Mouse (Mus musculus) ovary, adult 18-20 months (tissue): Measurements from ENCODE around the gene Mobp.
"Not testable (repeated sequence)": the region's sequence is repeated elsewhere in the genome, so short reads cannot be mapped to it uniquely, and the experiment has no call there.

Experiments
- DNase-seq: peaks from one replicate; pipeline ENCODE4 v3.0.0; 2022; ENCODE audit warnings: low spot score, mixed read lengths

The Mobp gene

GRCm38 (mm10) chr9:120149222-120149828 is at the start of gene Mobp:
Gene Mobp, plus strand, starts transcription at chr9:120149707.
- DNase-seq, result no peak

GRCm38 (mm10) chr9:120101165-120101564 is 48.3 kb upstream of the Mobp start:
- no peak for DNase-seq

GRCm38 (mm10) chr9:120108953-120109352 is 40.6 kb upstream of the Mobp start:
- DNase-seq, result not testable (repeated sequence)

- DNase-seq, result peak; percentile 91
These were observed 39.1 kb upstream of the Mobp start, which contains the start of gene Slc25a38 for GRCm38 (mm10) chr9:120110211-120111018. Gene Slc25a38, plus strand, starts transcription at chr9:120110374.

GRCm38 (mm10) chr9:120111156-120111945 is 38.2 kb upstream of the Mobp start:
- no peak for DNase-seq

GRCm38 (mm10) chr9:120112472-120112871 is 37.0 kb upstream of the Mobp start:
- no peak for DNase-seq

DNA sequence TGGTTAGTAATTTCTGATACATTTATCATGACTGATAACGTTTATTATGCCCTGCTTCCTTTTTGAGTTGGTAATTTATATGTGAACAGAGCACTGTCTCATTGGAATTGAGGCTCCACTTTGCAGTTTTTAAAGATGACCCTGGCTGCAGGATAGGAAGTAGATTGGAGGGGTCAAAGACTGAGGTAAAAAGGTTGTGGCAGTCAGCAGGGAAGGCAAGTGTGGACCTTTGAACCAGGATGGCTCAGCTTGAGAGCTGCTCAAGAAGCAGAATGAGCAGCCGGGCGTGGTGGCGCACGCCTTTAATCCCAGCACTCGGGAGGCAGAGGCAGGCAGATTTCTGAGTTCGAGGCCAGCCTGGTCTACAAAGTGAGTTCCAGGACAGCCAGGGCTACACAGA is 36.1 kb upstream of the Mobp start:
- DNase-seq, result no peak

GRCm38 (mm10) chr9:120114051-120114788 is 35.3 kb upstream of the Mobp start:
- DNase-seq, result no peak

DNA sequence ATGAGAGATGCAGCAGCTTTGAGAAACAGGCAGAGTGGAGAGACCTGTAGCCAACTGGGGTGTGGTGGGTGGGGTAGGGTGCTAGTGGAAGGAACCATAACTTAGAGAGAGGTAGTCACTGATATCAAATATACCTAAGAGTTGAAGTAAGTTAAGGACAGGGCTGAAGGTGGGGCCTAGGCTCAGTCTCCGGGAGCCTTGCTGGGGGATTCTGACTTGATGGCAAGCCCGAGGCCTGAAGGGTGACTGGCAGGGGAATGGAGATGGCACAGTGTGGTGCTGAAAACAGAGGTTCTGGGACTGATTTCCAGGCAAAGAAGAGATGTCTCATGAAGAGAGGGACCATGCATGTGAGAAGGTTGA is 34.7 kb upstream of the Mobp start:
- no peak for DNase-seq

DNA sequence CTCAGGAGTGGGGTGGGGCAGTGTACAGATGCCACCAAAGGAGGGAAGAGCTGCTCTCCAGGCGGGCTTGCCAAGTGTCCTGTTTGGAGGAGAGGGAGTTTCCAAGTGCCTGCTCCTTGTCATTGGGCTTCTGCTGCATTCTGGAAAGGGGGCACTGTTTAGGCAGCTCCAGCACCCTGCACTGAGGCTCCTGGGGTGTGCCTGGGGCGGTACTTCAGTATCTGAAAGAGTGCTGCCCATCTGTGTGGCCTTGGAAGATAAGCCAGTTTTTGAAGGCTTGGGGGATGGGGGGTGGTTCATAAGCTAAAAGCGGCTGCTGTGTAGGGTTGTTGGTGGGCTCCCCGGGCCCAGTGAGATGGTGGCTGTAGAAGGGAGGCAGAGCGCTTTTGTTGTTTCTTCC is 33.9 kb upstream of the Mobp start:
- peak; percentile 69 for DNase-seq

- DNase-seq, result no peak
These were observed 33.3 kb upstream of the Mobp start for GRCm38 (mm10) chr9:120116184-120116624.

DNA sequence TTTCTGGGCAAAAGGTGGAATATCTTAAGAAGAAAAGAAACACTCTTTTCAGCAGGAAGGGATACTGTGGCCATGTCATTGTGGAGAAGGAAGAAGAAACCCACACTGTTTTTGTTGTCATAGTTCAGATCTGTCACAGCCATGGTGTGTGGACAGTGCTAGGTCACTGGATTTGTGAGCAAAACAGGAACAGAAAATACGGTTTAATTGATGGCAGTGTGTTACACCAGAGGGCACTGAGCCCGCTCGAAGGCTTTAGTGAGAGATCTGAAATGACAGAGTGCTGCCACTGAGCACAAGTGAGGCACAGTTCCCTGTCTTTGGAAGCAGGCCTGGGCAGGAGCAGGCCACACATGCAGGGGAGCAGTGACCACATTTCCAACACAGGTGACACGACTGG is 31.3 kb upstream of the Mobp start:
- DNase-seq, result no peak

- DNase-seq, result no peak
These were observed 29.0 kb upstream of the Mobp start for GRCm38 (mm10) chr9:120120503-120120902.

DNA sequence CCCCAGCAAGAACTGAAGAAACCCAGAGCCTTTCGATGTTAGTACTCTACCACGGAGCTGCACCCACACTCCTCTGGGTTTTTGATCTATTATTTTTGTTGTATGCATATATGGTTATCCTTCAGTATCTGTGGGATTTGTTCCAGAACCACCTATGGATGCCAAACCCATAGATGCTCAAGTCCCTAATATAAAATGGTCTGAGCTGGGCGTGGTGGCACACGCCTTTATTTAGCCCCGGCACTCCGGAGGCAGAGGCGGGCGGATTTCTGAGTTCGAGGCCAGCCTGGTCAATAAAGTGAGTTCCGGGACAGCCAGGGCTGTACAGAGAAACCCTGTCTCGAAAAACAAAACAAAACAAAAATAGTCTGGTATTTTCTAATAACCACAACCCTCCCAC is 22.6 kb upstream of the Mobp start:
- DNase-seq, result no peak

- DNase-seq, result peak; percentile 97
These were observed 21.8 kb upstream of the Mobp start, which contains the start of gene Rpsa for GRCm38 (mm10) chr9:120127538-120128251. Gene Rpsa, plus strand, starts transcription at chr9:120127689.

DNA sequence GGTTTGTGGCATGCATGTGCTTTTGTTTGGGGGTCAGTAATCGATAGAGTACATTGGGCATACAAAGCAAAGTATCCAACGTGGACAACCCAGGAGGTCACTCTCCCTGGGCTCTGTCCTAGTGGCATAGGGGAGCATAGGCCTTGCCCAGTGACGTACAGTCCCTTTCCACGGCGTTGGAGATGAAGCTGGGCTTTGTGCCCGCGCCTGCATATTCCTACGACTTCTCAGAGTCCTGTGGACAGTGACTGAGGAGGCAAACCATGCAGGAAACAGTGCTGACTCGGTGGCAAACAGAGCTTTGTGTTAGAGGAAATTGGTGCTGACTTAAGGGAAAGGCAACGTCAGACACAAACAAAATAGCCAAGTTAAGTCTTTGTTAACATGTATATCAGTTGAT is 20.2 kb upstream of the Mobp start:
- DNase-seq, result no peak

DNA sequence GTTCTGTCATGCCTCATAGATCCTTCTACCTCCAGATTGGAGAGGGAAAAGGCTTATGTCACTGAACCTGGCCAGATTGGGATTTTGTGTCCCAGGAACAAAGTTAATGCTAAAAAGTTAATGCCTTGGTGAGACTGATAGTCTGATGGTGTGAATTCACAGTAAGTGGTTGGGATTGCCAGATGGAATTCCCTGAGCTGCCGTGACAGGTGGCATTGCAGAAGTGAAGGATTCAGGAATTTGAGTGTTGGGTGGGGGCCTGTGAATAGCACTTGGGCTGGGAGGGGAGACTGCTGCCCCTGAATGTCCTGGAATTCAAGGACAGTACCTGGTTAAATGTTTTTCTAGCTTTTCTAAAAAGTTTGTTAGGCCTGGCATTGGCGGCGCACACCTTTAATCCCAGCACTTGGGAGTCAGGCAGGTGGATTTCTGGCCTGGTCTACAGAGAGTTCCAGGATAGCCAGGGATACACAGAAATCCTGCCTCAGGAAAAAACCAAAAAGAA is 17.7 kb upstream of the Mobp start:
- DNase-seq, result no peak

- no peak for DNase-seq
These were observed 16.3 kb upstream of the Mobp start for GRCm38 (mm10) chr9:120132980-120133754.

- no peak for DNase-seq
These were observed 15.6 kb upstream of the Mobp start for GRCm38 (mm10) chr9:120133755-120134475.
